Mouse (Mus musculus) WW6 (cell line): ENCODE measurements around the gene Pex11a.
A peak's percentile ranks its signal among the peaks of the same experiment; 100 is the strongest.

Experiments
- DNase-seq: peaks from one replicate; pipeline ENCODE4 v3.0.0-alpha.2; 2013; ENCODE audit warnings: low read depth, low spot score

Pex11a gene

DNA sequence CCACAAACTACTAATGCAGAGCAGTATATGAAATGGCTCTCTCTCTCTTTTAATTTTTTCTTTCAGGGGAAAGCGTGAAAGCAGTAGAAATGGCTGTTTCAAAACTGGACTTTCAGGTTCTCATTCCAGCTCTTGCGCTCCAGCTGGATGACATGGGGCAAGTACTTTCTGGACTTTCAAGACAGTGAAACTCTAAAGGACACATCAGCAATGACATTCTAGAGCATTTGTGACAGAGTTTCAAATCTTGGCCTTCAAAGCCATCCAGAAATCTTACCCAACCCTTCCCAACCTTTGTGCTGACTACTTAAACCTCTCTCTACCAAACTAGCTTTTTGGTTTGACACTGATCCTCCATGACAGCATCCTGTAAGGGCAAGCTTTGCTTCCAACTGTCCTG lies 4.0 kb downstream of the Pex11a start:
- no peak for DNase-seq

DNA sequence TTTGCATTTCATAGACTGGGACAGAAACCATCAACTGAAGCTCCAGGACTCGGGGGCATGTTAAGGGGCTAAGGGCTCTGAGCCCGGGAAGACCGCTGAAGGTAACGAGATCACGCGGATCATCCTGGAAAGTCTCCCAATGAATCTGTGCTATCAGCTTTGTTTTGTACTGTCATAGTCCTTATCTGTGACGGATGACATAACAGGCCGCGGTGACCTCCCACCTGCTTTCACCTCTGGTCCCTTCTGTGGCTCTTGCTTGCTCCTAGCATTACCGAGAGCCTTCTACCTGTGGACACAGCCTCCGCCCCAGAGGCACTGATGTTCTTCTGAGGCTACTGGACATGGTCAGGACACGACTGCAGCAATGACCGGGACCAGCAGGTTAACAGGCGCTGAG lies 6.4 kb downstream of the Pex11a start:
- DNase-seq: no peak

DNA sequence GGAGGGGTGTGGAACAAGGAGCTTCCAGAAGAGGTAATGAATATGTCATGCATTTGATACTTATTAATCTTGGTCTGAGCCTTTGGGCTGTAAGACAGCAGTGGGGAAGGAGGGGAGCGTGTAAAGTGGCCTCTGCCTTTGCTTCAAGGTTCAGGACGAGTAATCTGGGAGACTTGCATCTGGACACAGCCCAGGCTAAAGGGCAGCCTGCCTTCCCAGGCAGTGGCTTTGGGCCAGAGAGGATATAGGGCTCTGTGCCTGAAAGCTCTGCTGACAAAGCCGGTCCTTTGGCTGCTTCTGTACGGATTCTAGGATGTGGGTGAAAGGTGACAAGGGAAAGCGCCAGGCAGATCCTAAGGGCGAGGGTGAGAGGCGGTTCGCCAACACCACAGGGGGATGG lies 8.4 kb downstream of the Pex11a start:
- DNase-seq: no peak

DNA sequence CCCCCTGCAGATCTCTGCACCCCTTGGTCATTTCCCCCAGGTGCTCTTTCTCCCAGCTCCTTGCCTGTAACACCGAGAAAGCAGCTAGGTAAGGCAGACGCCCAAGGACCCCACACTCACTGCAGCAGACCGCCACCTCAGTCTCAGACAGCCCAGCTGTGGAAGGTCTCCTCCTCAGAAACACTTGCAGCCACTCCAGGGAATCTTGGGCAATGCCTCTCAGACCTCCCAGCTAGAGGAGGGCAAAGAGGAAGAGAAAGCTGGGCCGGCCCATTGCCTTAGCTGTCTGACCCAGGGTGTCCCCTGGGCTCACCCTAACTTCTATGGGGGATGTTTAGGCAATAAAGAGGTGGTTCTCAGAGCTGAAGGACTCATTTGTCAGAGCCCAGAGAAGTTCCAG lies 10.3 kb downstream of the Pex11a start, which contains the start of gene Plin1:
Gene Plin1 (minus strand): TSS at position 282 of the 400 bp plus-strand sequence.
- DNase-seq: no peak

DNA sequence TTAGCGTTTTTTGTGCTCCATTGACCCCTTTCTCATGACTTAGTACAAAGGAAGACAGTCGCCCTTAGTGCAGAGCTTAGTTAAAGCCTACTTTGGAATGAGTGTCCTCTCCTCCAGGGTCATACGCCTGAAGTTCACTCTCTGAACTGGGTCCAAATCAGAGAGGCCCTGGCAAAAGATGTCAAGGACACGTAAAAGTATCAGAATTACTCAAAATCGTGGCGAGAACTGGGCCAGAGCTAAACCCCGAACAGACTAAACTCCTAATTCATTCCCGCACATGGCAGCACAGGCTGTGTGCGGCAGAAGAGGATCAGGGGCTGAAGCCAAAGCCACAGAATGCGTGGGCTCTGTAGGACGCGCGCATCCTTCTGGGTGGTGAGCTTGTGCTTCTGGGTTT lies 11.5 kb downstream of the Pex11a start:
- no peak for DNase-seq

DNA sequence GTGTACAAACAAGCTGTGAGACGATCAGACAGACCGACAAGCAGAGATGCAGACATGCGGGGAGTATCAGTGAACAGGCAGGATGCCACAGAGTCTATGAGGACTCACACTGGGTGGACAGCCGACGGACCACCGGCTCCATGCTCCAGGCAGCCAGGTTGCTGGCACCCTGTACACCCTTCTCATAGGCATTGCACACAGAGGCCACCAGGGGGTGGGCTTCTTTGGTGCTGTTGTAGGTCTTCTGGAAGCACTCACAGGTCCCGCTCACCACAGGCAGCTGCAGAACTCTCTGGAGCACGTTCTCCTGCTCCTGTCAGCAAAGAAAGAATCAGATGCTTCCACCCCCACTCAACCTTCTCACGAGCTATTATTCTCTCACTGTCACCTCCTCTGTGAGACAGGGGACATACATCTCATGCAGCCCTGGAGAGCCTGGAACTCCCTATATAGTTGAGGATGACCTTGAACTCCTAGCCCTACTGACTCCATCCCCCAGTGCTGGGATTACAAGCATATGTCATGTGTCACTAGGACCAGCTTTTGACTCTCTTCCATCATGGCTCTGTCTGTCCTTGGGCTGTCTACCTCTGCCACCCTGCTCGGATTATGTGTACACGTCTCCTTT lies 13.1 kb downstream of the Pex11a start:
- DNase-seq: no peak

DNA sequence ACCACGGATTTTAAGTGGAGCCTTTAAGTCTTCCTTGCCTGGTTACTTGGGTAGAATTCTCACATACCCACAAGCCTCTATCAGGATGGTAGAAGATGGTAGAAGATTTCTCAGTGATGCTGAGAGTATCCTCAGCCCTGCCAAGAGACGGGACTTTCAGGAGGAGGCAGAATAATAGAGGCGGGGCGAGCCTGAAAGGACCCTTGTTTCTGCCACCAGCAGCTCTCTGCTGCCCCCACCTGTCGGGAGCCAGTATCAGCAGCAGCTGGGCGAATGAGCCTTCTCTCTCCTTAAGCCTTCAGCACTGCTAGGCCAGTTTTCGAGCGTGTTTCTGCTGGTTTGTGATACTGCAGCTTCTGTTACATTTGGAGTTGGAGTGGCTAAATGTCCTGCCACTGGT lies 13.8 kb downstream of the Pex11a start:
- no peak for DNase-seq

DNA sequence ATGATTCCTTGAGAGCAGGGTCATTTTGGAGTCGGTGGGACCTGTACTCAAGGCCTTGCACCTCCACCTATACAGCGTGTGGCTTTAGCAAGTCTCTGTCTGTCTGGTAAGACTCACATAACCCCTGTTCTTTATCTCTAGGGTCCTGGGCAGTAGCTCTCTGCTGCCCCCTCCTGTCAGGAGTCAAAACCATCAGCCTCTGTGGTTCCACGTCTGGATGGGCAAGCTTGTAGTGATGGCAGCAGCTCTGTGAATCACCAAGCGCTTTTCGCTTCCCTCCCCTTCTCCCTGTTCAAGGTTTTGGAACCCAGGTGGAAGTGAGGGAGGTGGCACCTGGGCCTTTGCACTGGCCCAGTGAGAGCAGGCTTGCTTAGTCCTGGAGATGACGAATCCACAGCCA lies 14.7 kb downstream of the Pex11a start:
- DNase-seq: no peak

DNA sequence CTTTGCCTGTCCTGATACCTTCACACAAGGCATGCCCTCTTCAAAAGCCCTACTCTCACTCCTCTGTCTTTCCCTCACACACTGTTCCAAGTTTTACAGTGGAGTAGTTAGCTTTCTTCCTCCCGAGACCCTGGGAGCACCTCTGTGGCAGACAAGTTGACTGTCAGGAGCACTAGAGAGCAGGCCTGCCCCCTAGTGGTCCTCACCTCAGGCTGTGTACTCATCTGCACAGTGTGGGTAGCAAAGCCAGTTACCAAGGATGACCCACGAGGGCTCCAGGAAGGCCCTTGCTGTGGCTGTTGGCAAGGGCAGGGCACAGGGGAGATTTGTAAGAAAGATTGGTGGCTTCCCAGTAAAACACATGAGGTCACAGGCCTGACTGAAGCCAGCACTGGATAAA lies 15.8 kb downstream of the Pex11a start:
- no peak for DNase-seq

DNA sequence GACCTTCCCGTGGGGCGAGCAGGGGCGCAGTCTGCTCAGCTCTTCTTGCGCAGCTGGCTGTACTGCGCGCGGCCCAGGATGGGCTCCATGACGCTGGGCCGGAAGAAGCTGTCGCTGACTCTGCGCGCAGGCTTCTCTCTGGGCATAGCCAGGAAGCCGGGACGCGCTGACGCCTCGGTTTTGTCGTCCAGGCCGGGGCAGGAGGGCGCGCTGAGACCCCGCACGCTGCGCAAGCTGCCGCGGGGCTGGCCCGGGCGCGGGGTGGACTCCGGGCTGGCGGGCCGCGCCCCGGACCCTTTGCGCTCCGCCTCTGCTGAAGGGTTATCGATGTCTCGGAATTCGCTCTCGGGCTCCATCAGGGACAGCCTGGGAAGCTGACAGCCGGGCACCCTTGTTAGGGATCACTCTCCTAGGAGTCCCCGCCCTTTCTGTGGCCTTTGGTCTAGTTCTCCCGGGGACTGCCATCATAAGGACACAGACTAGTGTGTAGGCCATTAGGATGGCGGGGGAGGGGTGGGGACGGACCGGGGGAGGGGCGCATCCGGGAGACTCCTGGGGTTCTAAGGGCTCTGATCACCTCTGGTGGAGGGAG lies 21.4 kb downstream of the Pex11a start:
- DNase-seq: no peak

DNA sequence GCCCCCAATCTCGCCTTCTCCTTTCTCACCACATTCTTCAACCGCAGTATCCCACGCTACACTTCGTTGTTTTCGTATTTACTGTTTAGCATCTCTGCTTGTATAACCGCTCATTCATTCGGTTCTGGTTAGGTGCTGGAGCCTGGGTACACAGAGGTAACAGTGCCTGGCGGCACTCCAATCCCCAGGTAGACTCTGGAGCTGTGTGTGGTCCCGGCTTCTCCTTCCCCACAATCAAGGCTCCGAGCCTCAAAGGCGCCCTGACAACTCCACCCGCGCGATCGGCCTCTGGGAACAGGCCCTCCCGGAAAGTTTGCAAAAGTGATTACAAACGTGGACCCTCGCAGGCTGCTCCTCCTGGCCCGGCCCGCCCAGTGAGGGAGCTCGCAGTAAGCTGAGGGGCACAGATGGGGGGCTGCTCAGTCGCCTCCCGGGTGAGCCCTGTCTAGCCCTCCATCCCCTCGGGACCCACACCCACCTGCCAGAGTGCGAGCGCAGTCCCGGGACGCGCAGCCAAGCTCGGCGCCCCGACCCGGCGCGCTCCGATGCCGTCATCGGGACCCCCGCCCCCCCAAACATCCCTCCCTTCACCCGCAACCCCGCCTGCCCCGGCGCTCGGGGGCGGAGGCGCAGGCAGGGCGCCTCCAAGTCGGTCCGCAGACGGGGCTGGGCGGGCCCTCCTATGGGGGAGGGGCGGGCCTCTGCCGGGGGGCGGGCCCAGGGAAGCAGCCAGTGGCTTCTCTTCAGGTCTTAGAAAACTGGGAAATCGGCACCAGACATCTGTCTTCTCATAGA lies 27.5 kb downstream of the Pex11a start, which contains the start of gene Kif7:
Gene Kif7 (minus strand): TSS at position 534 of the 795 bp plus-strand sequence.
- peak; percentile 81 for DNase-seq

DNA sequence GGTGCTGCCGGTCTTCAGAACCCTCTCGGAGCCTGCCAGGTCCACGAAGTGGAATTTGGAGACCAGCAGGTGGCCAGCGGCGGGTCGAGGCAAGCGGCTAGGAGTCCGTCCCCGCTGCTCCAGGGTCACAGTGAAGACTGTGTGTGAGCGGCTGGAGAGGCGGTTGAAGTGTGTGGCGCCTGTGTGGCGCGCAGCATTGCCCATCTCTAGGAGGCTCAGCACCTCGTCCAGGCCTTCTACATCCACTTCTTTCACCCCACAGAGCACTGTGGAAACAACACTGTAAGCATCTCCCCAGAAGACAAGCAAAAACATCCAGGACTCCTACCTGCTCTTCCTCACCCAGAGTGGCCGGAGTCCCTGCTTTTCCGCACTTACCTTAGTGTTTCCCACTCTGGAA lies 32.1 kb downstream of the Pex11a start:
- no peak for DNase-seq

DNA sequence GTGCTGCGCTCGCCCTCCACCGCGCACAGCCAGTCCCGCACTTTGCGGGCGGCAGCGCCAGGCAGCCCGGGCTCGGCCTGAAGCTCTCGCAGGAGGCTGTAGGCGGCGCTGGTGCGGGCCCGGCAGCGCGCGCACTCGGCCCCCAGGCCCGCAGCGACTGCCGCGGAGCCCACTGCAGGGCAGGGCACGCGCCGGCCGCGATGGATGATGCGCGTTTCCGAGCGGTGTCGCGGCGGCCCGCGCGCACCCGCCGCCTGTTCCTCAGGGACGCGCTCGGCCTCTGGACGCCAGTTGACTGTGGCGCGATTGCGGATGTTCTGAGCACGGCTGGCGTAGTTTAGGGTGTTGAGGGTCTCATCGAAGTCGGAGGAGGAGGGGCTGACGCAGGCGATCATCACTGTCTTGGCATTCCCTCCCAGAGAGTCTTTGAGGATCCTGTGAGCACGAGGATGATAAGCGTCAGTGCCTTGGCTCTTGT lies 32.8 kb downstream of the Pex11a start:
- no peak for DNase-seq

DNA sequence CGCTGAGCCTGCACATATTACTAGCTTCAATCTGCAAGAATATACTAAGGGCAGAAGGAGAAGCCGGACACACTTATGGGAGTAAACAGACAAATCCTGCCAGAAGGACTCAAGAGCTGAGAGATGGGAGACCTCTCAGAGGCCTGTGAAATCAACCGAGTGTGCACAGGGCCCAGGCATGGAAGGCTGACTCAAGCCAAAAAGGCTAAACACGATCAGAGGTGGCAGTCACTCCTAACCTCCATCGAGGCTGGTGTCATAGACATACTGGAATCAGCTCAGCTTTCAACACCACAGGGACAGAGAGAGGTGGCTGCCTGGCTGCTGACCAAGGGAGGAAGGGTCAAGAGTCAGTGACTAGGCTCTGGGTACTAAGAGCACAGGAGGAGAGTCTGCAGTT lies 37.7 kb downstream of the Pex11a start:
- DNase-seq: no peak

DNA sequence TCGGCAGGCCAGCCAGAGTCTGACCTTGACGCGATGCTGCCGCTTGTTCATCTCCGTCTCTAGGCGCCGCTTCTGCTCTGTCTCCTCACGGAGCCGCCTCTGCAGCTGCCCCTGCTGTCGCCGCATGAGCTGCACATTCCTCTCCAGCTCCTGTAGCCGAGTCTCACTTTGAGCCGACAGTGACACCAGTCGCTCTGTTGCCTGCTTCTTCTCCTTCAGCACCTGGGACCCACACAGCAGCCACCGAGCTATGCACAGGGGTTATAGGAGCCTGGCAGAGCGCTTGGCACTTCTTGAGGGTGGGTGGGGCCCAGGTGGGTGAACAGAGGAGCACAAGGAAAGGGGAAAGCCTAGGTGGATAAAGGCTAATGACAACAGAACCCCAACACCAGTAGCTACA lies 40.2 kb downstream of the Pex11a start:
- DNase-seq: no peak

DNA sequence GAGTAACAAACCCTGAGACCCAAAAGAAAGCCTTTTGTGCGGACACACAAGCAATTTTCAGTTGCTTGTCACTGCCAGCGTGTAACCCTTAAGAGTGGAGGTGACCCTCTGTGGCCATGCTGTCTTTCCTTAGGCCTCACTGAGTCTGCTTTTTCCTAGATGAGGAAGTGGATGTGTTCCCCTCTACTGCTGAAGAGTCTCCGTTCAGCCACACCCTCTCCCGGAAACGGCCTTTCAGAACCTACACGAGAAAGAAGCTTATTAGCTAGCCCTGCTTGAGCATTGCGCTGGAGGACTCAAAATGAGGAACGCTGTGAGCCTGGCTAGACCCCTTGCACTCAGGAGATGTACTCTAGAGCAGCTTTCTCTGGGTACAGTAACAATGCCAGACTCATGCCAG lies 46.4 kb downstream of the Pex11a start:
- no peak for DNase-seq
